ENCODE assay signal across 30 mouse cellular contexts in genomic region chr6:28822296-28822695, GRCm38 (mm10). TPM values are rescaled to one million over a fixed set of nuclear protein-coding genes. Genes with fewer than 3 reads are reported as not detected.
A peak's percentile ranks its signal among the peaks of the same experiment; 100 is the strongest.
DNase-seq lines count a peak whose midpoint lies in the region; ATAC-seq and TF ChIP-seq lines count a peak whose summit lies in the region.
"Had no signal": no experiment of that assay in that cellular context is flagged by ENCODE, and none has a peak within 500 bp of the region (broad histone marks: within the 10 kb centered on the region; RNA-seq: fewer than 3 reads in every experiment).

No protein-coding gene starts in this region.

- H3K4me2 ChIP-seq in forebrain, postnatal 0 days (ENCODE audit: low read depth) = no peak overlapping the region
- H3K4me2 ChIP-seq in forebrain, embryonic 12.5 days = no peak overlapping the region
- H3K4me2 ChIP-seq: heart, embryonic 13.5 days; hindbrain, embryonic 15.5 days; liver, embryonic 13.5 days; neural tube, embryonic 12.5 days had no signal

- H3K4me1 ChIP-seq in forebrain, postnatal 0 days (ENCODE audit: insufficient read depth) = peaks cover 18% of the 10 kb centered on the region; the same call in 1 of the 2 replicates
- peaks cover 25% of the 10 kb centered on the region for H3K4me1 ChIP-seq in forebrain, embryonic 12.5 days
- peaks cover 23% of the 10 kb centered on the region for H3K4me1 ChIP-seq in cortical plate, adult 2 months (ENCODE audit: control insufficient read depth, insufficient read depth, low read length)
- H3K4me1 ChIP-seq: liver, embryonic 13.5 days had no signal

- H3K27ac ChIP-seq in forebrain, postnatal 0 days (ENCODE audit: low read depth, low read length) = no peak overlapping the region
- no peak overlapping the region for H3K27ac ChIP-seq in forebrain, embryonic 12.5 days
- peak overlapping the region; percentile 36; the same call in 1 of the 2 replicates for H3K27ac ChIP-seq in layer of hippocampus, adult 2 months
- H3K27ac ChIP-seq in cortical plate, adult 2 months (ENCODE audit: insufficient read depth, low read length) = no peak overlapping the region
- H3K27ac ChIP-seq: heart, adult 2 months; heart, embryonic 13.5 days; hindbrain, embryonic 15.5 days; liver, embryonic 13.5 days; midbrain, embryonic 10.5 days; neural tube, embryonic 12.5 days had no signal

- peak; percentile 53 for TF ChIP-seq CTCF in forebrain, postnatal 0 days (IDR thresholded peaks at IDR 0.05; ENCODE audit: low read depth)
- peak; percentile 59 for TF ChIP-seq CTCF in layer of hippocampus, adult 2 months (conservative IDR thresholded peaks at IDR 0.05)
- 0 out of 2 replicates have a peak, but pooled peaks have one; percentile 4 for TF ChIP-seq CTCF in cortical plate, adult 2 months (IDR thresholded peaks at IDR 0.05; ENCODE audit: extremely low read depth, insufficient read depth, low read length)

- H3K9ac ChIP-seq in forebrain, postnatal 0 days = no peak overlapping the region
- H3K9ac ChIP-seq in forebrain, embryonic 12.5 days = no peak overlapping the region
- H3K9ac ChIP-seq: heart, embryonic 13.5 days; hindbrain, embryonic 15.5 days; liver, embryonic 13.5 days; neural tube, embryonic 12.5 days had no signal

- H3K9me3 ChIP-seq in forebrain, postnatal 0 days (ENCODE audit: low read length) = no peaks in the 10 kb centered on the region
- H3K9me3 ChIP-seq in forebrain, embryonic 12.5 days = no peaks in the 10 kb centered on the region
- H3K9me3 ChIP-seq: heart, embryonic 13.5 days; hindbrain, embryonic 15.5 days; liver, embryonic 13.5 days; midbrain, embryonic 10.5 days; neural tube, embryonic 12.5 days had no signal

- WGBS in forebrain, postnatal 0 days = 65% methylated on average over 3 of the region's 3 CpGs
- 73% methylated on average over 3 of the region's 3 CpGs for WGBS in forebrain, embryonic 12.5 days

- no peak for ATAC-seq in forebrain, postnatal 0 days
- ATAC-seq in forebrain, embryonic 12.5 days (ENCODE audit: low FRiP score) = no peak
- ATAC-seq: activated CD4-positive, CD25-positive, alpha-beta regulatory T cell, adult 4 months; forebrain, embryonic 14.5 days; midbrain, embryonic 16.5 days had no signal

- no peak for DNase-seq in forebrain, postnatal 0 days
- no peak for DNase-seq in layer of hippocampus, adult 2 months (ENCODE audit: low spot score in 2 of 2)
- no peak for DNase-seq in layer of hippocampus, postnatal 25 days (ENCODE audit: extremely low spot score in 1 of 2, low spot score in 1 of 2)
- peak; percentile 50 for DNase-seq in 3T3-L1 (ENCODE audit: low read depth, low spot score)
- no peak for DNase-seq in cerebellum, adult 18-20 months
- DNase-seq: adrenal gland, adult 8-10 months; cerebellum, adult 8-10 months; cerebellum, postnatal 25 days; heart, adult 2 months; heart, postnatal 10 days; kidney, adult 9 months; kidney, postnatal 14 days; left cerebral cortex, postnatal 4 days; liver, embryonic 13.5 days; lung, adult 2 months; right cerebral cortex, postnatal 4 days; thymus, adult 2 months; thymus, postnatal 36 days had no signal

- no peaks in the 10 kb centered on the region for H3K27me3 ChIP-seq in forebrain, postnatal 0 days (ENCODE audit: insufficient read depth, low read length)
- H3K27me3 ChIP-seq in forebrain, embryonic 12.5 days = no peaks in the 10 kb centered on the region
- H3K27me3 ChIP-seq: heart, embryonic 13.5 days; hindbrain, embryonic 15.5 days; liver, embryonic 13.5 days; neural tube, embryonic 12.5 days had no signal

- H3K36me3 ChIP-seq in forebrain, postnatal 0 days (ENCODE audit: insufficient read depth) = peaks cover 22% of the 10 kb centered on the region
- 0 out of 2 replicates have a peak, but pooled peaks cover 10% of the 10 kb centered on the region for H3K36me3 ChIP-seq in forebrain, embryonic 12.5 days (replicated peaks)
- H3K36me3 ChIP-seq: heart, embryonic 13.5 days had no signal

- no peak overlapping the region for H3K4me3 ChIP-seq in forebrain, postnatal 0 days (ENCODE audit: low read depth, low read length)
- H3K4me3 ChIP-seq in forebrain, embryonic 12.5 days (replicated peaks) = no peak overlapping the region
- H3K4me3 ChIP-seq in layer of hippocampus, adult 2 months = no peak overlapping the region
- no peak overlapping the region for H3K4me3 ChIP-seq in cortical plate, adult 2 months (ENCODE audit: insufficient read depth, low read length)
- H3K4me3 ChIP-seq: heart, adult 2 months; heart, embryonic 13.5 days; hindbrain, embryonic 15.5 days; liver, embryonic 13.5 days; midbrain, embryonic 10.5 days; myocyte; neural tube, embryonic 12.5 days had no signal

- no peak for TF ChIP-seq POLR2A in cortical plate, adult 2 months (IDR thresholded peaks at IDR 0.05; ENCODE audit: extremely low read depth, insufficient read depth, low read length)

RNA-seq across cellular contexts. Expression of gene Lrrc4, which starts 9.3 kb away (rescaled TPM):
- 32.9 and 37.1 TPM in 2 replicates for total RNA-seq in forebrain, postnatal 0 days (2014; rRNA removed)
- polyA plus RNA-seq in forebrain, postnatal 0 days (2015; fragmentation: Nextera tagmentation; extraction: Ambion mirVana) = 4.0 and 5.4 TPM in 2 replicates
- polyA plus RNA-seq in forebrain, embryonic 12.5 days (2016; fragmentation: Nextera tagmentation; extraction: Ambion mirVana) = 3.0 and 3.1 TPM in 2 replicates
- total RNA-seq in layer of hippocampus, adult 2 months (2021) = 10 to 100 TPM; 96.2 to 98.8 TPM
- total RNA-seq in layer of hippocampus, postnatal 25 days (2021) = 10 to 100 TPM; 86.3 to 97.2 TPM
- polyA plus RNA-seq in cortical plate, adult 2 months (2012; rRNA removed) = 65.1 and 68.4 TPM in 2 replicates
- total RNA-seq: hematopoietic stem cell, adult 5-6 weeks; megakaryocyte progenitor cell, adult 5-6 weeks had no signal

Comparison
In these comparisons a context has a peak if more than half of its experiments do, and no peak if none do; other contexts are left out.
1. CTCF ChIP-seq: peak in every context shown above with its lines; median percentile 59 in layer of hippocampus, adult 2 months; 53 in forebrain, postnatal 0 days; 4 in cortical plate, adult 2 months.